Mouse (Mus musculus): ENCODE results near the gene Rem2. TPM values are rescaled to one million over a fixed set of nuclear protein-coding genes. Genes with fewer than 3 reads are reported as not detected.

Rem2 gene
- polyA plus RNA-seq, 1 experiment from 2014 or later, result 46.0 TPM

- H3K4me1 ChIP-seq (ENCODE audit: control insufficient read depth, insufficient read depth, low read length), result peaks cover 18% of the 10 kb centered on the region
- no peak overlapping the region for H3K4me3 ChIP-seq (ENCODE audit: low read depth, low read length)
- H3K9me3 ChIP-seq (replicated peaks; ENCODE audit: control insufficient read depth, low read length, poor library complexity, severe bottlenecking), result no peaks in the 10 kb centered on the region
- 66% methylated on average over 6 of the region's 6 CpGs for WGBS
- no peaks in the 10 kb centered on the region for H3K36me3 ChIP-seq (ENCODE audit: control insufficient read depth, insufficient read depth, low read length)
- H3K27me3 ChIP-seq (ENCODE audit: control insufficient read depth, insufficient read depth, low read depth, low read length), result peaks cover 3% of the 10 kb centered on the region; the same call in 1 of the 2 replicates
- H3K4me2 ChIP-seq (ENCODE audit: low read length), result no peak overlapping the region
- no peak overlapping the region for H3K27ac ChIP-seq (ENCODE audit: low read length)
- ATAC-seq, result no peak
- no peak overlapping the region for H3K9ac ChIP-seq (ENCODE audit: low read depth, low read length)
These were observed 4.8 kb downstream of the Rem2 start for GRCm38 (mm10) chr14:54480673-54481072.

- peaks cover 18% of the 10 kb centered on the region for H3K4me1 ChIP-seq (ENCODE audit: control insufficient read depth, insufficient read depth, low read length)
- H3K27ac ChIP-seq (ENCODE audit: low read length), result no peak overlapping the region
- no peaks in the 10 kb centered on the region for H3K36me3 ChIP-seq (ENCODE audit: control insufficient read depth, insufficient read depth, low read length)
- no peaks in the 10 kb centered on the region for H3K9me3 ChIP-seq (replicated peaks; ENCODE audit: control insufficient read depth, low read length, poor library complexity, severe bottlenecking)
- WGBS, result 85% methylated on average over 8 of the region's 8 CpGs
- no peak overlapping the region for H3K4me2 ChIP-seq (ENCODE audit: low read length)
- no peak overlapping the region for H3K9ac ChIP-seq (ENCODE audit: low read depth, low read length)
- no peak overlapping the region for H3K4me3 ChIP-seq (ENCODE audit: low read depth, low read length)
- ATAC-seq, result no peak
- H3K27me3 ChIP-seq (ENCODE audit: control insufficient read depth, insufficient read depth, low read depth, low read length), result peaks cover 3% of the 10 kb centered on the region; the same call in 1 of the 2 replicates
These were observed 5.5 kb downstream of the Rem2 start for GRCm38 (mm10) chr14:54481402-54481801.

- no peak overlapping the region for H3K4me2 ChIP-seq (ENCODE audit: low read length)
- WGBS, result 34% methylated on average over 9 of the region's 9 CpGs
- ATAC-seq, result no peak
- H3K4me3 ChIP-seq (ENCODE audit: low read depth, low read length), result no peak overlapping the region
- no peak overlapping the region for H3K27ac ChIP-seq (ENCODE audit: low read length)
- no peaks in the 10 kb centered on the region for H3K9me3 ChIP-seq (replicated peaks; ENCODE audit: control insufficient read depth, low read length, poor library complexity, severe bottlenecking)
- H3K4me1 ChIP-seq (ENCODE audit: control insufficient read depth, insufficient read depth, low read length), result peaks cover 14% of the 10 kb centered on the region; the same call in 1 of the 2 replicates
- peaks cover 3% of the 10 kb centered on the region; the same call in 1 of the 2 replicates for H3K27me3 ChIP-seq (ENCODE audit: control insufficient read depth, insufficient read depth, low read depth, low read length)
- H3K9ac ChIP-seq (ENCODE audit: low read depth, low read length), result no peak overlapping the region
- no peaks in the 10 kb centered on the region for H3K36me3 ChIP-seq (ENCODE audit: control insufficient read depth, insufficient read depth, low read length)
These were observed 6.6 kb downstream of the Rem2 start for GRCm38 (mm10) chr14:54482498-54482897.

- Histone ChIP-seq H3K4me2 (ENCODE audit: low read length) (no peak overlapping the region), H3K4me1 (ENCODE audit: control insufficient read depth, insufficient read depth, low read length) (peaks cover 6% of the 10 kb centered on the region; the same call in 1 of the 2 replicates), H3K9me3 (replicated peaks; ENCODE audit: control insufficient read depth, low read length, poor library complexity, severe bottlenecking) (no peaks in the 10 kb centered on the region), H3K27ac (ENCODE audit: low read length) (no peak overlapping the region), H3K27me3 (ENCODE audit: control insufficient read depth, insufficient read depth, low read depth, low read length) (no peaks in the 10 kb centered on the region), H3K9ac (ENCODE audit: low read depth, low read length) (no peak overlapping the region), H3K36me3 (ENCODE audit: control insufficient read depth, insufficient read depth, low read length) (no peaks in the 10 kb centered on the region), H3K4me3 (ENCODE audit: low read depth, low read length) (no peak overlapping the region)
- WGBS, result 90% methylated on average over 7 of the region's 7 CpGs
- no peak for ATAC-seq
These were observed 10.0 kb downstream of the Rem2 start for GRCm38 (mm10) chr14:54485899-54486298.

GRCm38 (mm10) chr14:54487732-54488131, 11.8 kb downstream of the Rem2 start:
- ATAC-seq, result peak; percentile 68; the same call in 1 of the 2 replicates
- Histone ChIP-seq H3K9me3 (replicated peaks; ENCODE audit: control insufficient read depth, low read length, poor library complexity, severe bottlenecking) (no peaks in the 10 kb centered on the region), H3K9ac (ENCODE audit: low read depth, low read length) (no peak overlapping the region), H3K36me3 (ENCODE audit: control insufficient read depth, insufficient read depth, low read length) (no peaks in the 10 kb centered on the region), H3K4me1 (ENCODE audit: control insufficient read depth, insufficient read depth, low read length) (peaks cover 6% of the 10 kb centered on the region; the same call in 1 of the 2 replicates), H3K4me2 (ENCODE audit: low read length) (0 out of 2 replicates have a peak overlapping the region, but pooled peaks have one; percentile 3), H3K4me3 (ENCODE audit: low read depth, low read length) (no peak overlapping the region), H3K27ac (ENCODE audit: low read length) (peak overlapping the region; percentile 66), H3K27me3 (ENCODE audit: control insufficient read depth, insufficient read depth, low read depth, low read length) (no peaks in the 10 kb centered on the region)
- 59% methylated on average over 2 of the region's 2 CpGs for WGBS

- Histone ChIP-seq H3K4me1 (ENCODE audit: control insufficient read depth, insufficient read depth, low read length) (peaks cover 6% of the 10 kb centered on the region; the same call in 1 of the 2 replicates), H3K9me3 (replicated peaks; ENCODE audit: control insufficient read depth, low read length, poor library complexity, severe bottlenecking) (no peaks in the 10 kb centered on the region), H3K36me3 (ENCODE audit: control insufficient read depth, insufficient read depth, low read length) (no peaks in the 10 kb centered on the region), H3K4me3 (ENCODE audit: low read depth, low read length) (no peak overlapping the region), H3K27ac (ENCODE audit: low read length) (peak overlapping the region; percentile 66), H3K4me2 (ENCODE audit: low read length) (no peak overlapping the region), H3K9ac (ENCODE audit: low read depth, low read length) (no peak overlapping the region), H3K27me3 (ENCODE audit: control insufficient read depth, insufficient read depth, low read depth, low read length) (no peaks in the 10 kb centered on the region)
- ATAC-seq, result no peak
These were observed 12.4 kb downstream of the Rem2 start for GRCm38 (mm10) chr14:54488350-54488749.

- no peaks in the 10 kb centered on the region for H3K9me3 ChIP-seq (replicated peaks; ENCODE audit: control insufficient read depth, low read length, poor library complexity, severe bottlenecking)
- WGBS, result 71% methylated on average over 18 of the region's 18 CpGs
- ATAC-seq, result no peak
These were observed 16.6 kb downstream of the Rem2 start for GRCm38 (mm10) chr14:54492345-54493131.

GRCm38 (mm10) chr14:54493236-54493635, 17.3 kb downstream of the Rem2 start:
- 0 out of 2 replicates have a peak, but pooled peaks cover under 1% of the 10 kb centered on the region for H3K4me1 ChIP-seq (ENCODE audit: control insufficient read depth, insufficient read depth, low read length)
- 92% methylated on average over 5 of the region's 5 CpGs for WGBS

More at GRCm38 (mm10) chr14:54492345-54493131, 16.6 kb downstream of the Rem2 start:
- H3K27ac ChIP-seq (ENCODE audit: low read length), result no peak overlapping the region
- no peak overlapping the region for H3K4me3 ChIP-seq (ENCODE audit: low read depth, low read length)
- H3K4me1 ChIP-seq (ENCODE audit: control insufficient read depth, insufficient read depth, low read length), result 0 out of 2 replicates have a peak, but pooled peaks cover 2% of the 10 kb centered on the region
- no peaks in the 10 kb centered on the region for H3K27me3 ChIP-seq (ENCODE audit: control insufficient read depth, insufficient read depth, low read depth, low read length)
- no peak overlapping the region for H3K4me2 ChIP-seq (ENCODE audit: low read length)
- H3K9ac ChIP-seq (ENCODE audit: low read depth, low read length), result no peak overlapping the region
- H3K36me3 ChIP-seq (ENCODE audit: control insufficient read depth, insufficient read depth, low read length), result no peaks in the 10 kb centered on the region

GRCm38 (mm10) chr14:54494234-54494633, 18.3 kb downstream of the Rem2 start:
- no peak for ATAC-seq
- WGBS, result 0% methylated on average over 3 of the region's 3 CpGs
- H3K4me3 ChIP-seq (ENCODE audit: low read depth, low read length), result no peak overlapping the region
- no peaks in the 10 kb centered on the region for H3K27me3 ChIP-seq (ENCODE audit: control insufficient read depth, insufficient read depth, low read depth, low read length)
- H3K9me3 ChIP-seq (replicated peaks; ENCODE audit: control insufficient read depth, low read length, poor library complexity, severe bottlenecking), result no peaks in the 10 kb centered on the region
- no peak overlapping the region for H3K9ac ChIP-seq (ENCODE audit: low read depth, low read length)
- no peak overlapping the region for H3K27ac ChIP-seq (ENCODE audit: low read length)
- H3K4me1 ChIP-seq (ENCODE audit: control insufficient read depth, insufficient read depth, low read length), result no peaks in the 10 kb centered on the region
- H3K36me3 ChIP-seq (ENCODE audit: control insufficient read depth, insufficient read depth, low read length), result no peaks in the 10 kb centered on the region
- H3K4me2 ChIP-seq (ENCODE audit: low read length), result no peak overlapping the region

More at GRCm38 (mm10) chr14:54493236-54493635, 17.3 kb downstream of the Rem2 start:
- Histone ChIP-seq H3K4me2 (ENCODE audit: low read length) (no peak overlapping the region), H3K27ac (ENCODE audit: low read length) (no peak overlapping the region), H3K27me3 (ENCODE audit: control insufficient read depth, insufficient read depth, low read depth, low read length) (no peaks in the 10 kb centered on the region), H3K4me3 (ENCODE audit: low read depth, low read length) (no peak overlapping the region), H3K9me3 (replicated peaks; ENCODE audit: control insufficient read depth, low read length, poor library complexity, severe bottlenecking) (no peaks in the 10 kb centered on the region), H3K9ac (ENCODE audit: low read depth, low read length) (no peak overlapping the region), H3K36me3 (ENCODE audit: control insufficient read depth, insufficient read depth, low read length) (no peaks in the 10 kb centered on the region)
- ATAC-seq, result no peak

Measured in midbrain, embryonic 16.5 days (tissue).